Mouse (Mus musculus): ENCODE results near the gene Eno3.

GRCm38 (mm10) chr11:70652029-70652883 lies 4.7 kb upstream of the Eno3 start:
- TF ChIP-seq CTCF (IDR thresholded peaks at IDR 0.05; ENCODE audit: low read depth) (no peak), EP300 (IDR thresholded peaks at IDR 0.05; ENCODE audit: low read depth) (no peak)
